Mouse (Mus musculus): ENCODE data around the gene Fgfbp1. TPM values are rescaled to one million over a fixed set of nuclear protein-coding genes. Genes with fewer than 3 reads are reported as not detected.

Fgfbp1 gene
- not detected in 2 replicates for total RNA-seq (2023)

DNA sequence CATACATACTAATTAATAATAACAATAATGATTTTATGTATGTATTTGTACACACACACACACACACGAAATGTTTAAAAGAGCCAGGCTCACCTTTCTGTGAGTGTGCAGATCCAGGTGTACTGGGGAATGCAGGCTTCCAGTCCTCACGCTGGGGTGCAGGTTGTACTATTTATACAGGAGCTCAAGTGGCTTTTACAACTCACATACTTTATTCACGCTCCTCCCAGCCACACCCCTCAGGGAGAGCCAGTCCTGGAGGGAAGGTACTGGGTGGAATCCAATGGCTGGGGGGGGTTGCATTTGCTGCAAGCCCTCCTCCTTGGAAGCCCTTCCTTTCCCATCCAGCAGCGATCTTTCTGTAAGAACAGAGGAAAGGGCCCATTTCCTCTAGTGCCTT lies at the start of gene Fgfbp1:
TSS of gene Fgfbp1 (minus strand) at position 160 of the 400 bp plus-strand sequence.

Other genes starting within 250 kb of the Fgfbp1 start
- 103 and 106 TPM in 2 replicates for gene Bst1, start 162.9 kb downstream of the Fgfbp1 start, total RNA-seq (2023)
- gene Fbxl5, start 160.1 kb downstream of the Fgfbp1 start, total RNA-seq (2023), result 311 and 388 TPM in 2 replicates
- 0.69 and 1.2 TPM in 2 replicates for gene Cd38, start 113.2 kb downstream of the Fgfbp1 start, total RNA-seq (2023)
- 5.7 and 6.6 TPM in 2 replicates for gene Gm7879, start 68.6 kb downstream of the Fgfbp1 start, total RNA-seq (2023)
- gene Prom1, start 120.3 kb upstream of the Fgfbp1 start, total RNA-seq (2023), result 41.9 and 52.0 TPM in 2 replicates
- 47.7 and 54.8 TPM in 2 replicates for gene Tapt1, start 244.8 kb upstream of the Fgfbp1 start, total RNA-seq (2023)